Mouse (Mus musculus) heart, embryonic 15.5 days (tissue): ENCODE results near the gene Zfr. TPM values are rescaled to one million over a fixed set of nuclear protein-coding genes. Genes with fewer than 3 reads are reported as not detected.
"Not testable (repeated sequence)": the region's sequence is repeated elsewhere in the genome, so short reads cannot be mapped to it uniquely, and the experiment has no call there.

Source experiments
- ATAC-seq: fragments of 200-750 bp; cut with Nextera tagmentation; replicated peaks from 2 replicates; pipeline ENCODE4 v1.8.0; 2017; ENCODE audit warnings: low read depth, moderate TSS enrichment; ENCODE audit not compliant: insufficient number of reproducible peaks, insufficient read depth, low FRiP score
- H3K27ac ChIP-seq: fragments of 300-500 bp; sonication (generic); 2 replicates; pipeline ENCODE4 v1.5.1; 2015; ENCODE audit warnings: mild to moderate bottlenecking, inconsistent platforms
- H3K27me3 ChIP-seq: fragments of 300-500 bp; sonication (generic); 2 replicates; pipeline ENCODE4 v1.6.1; 2015; ENCODE audit warnings: inconsistent platforms
- H3K36me3 ChIP-seq: fragments of 300-500 bp; sonication (generic); 2 replicates; pipeline ENCODE4 v1.6.1; 2015; ENCODE audit warnings: mild to moderate bottlenecking, inconsistent platforms
- H3K4me1 ChIP-seq: fragments of 300-500 bp; sonication (generic); replicated peaks from 2 replicates; pipeline ENCODE4 v1.6.1; 2015; ENCODE audit warnings: inconsistent platforms
- H3K4me2 ChIP-seq: fragments of 300-500 bp; sonication (generic); 2 replicates; pipeline ENCODE4 v1.6.1; 2015; ENCODE audit warnings: inconsistent platforms, mild to moderate bottlenecking, moderate library complexity
- H3K4me3 ChIP-seq: fragments of 300-500 bp; sonication (generic); 2 replicates; pipeline ENCODE4 v1.5.1; 2015; ENCODE audit warnings: mild to moderate bottlenecking, inconsistent platforms
- H3K9ac ChIP-seq: fragments of 300-500 bp; sonication (generic); 2 replicates; pipeline ENCODE4 v1.6.1; 2015; ENCODE audit warnings: mild to moderate bottlenecking, inconsistent platforms
- H3K9me3 ChIP-seq: fragments of 300-500 bp; sonication (generic); replicated peaks from 2 replicates; pipeline ENCODE4 v1.6.1; 2016; ENCODE audit warnings: inconsistent platforms
- WGBS: fragments of 180-500 bp; shearing (Covaris S2); methylation state at CpG from one replicate; pipeline ENCODE4 v1.1.7; 2015; ENCODE audit warnings: mixed read lengths; 5-methylcytosine and 5-hydroxymethylcytosine counted together
- polyA plus RNA-seq: library from polyadenylated mRNA; unstranded; fragments of >200 nt; fragmentation: Nextera tagmentation; extraction: Ambion mirVana; gene quantifications from 2 replicates; pipeline ENCODE4 v1.2.1, GENCODE M21; 2015

Gene Zfr
- polyA plus RNA-seq, 1 experiment from 2014 or later = 79.7 TPM

DNA sequence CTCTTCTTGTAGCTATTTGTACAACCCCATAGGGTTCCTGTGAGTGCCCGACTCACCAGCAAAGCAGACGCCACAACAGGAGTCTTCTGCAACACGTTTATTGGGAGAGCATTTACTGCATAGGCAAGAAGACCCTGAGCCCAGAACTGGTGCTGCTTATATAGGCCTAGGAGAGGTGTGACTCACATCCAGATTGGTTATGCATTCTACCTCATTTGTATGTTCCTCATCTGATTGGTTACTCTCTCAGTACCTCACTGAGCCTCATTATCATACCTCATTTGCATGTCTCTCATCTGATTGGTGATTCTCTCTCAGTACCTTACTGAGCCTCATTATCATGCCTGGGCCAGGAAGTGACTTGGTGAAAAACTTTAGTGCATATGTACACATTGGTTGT is 8.7 kb upstream of the Zfr start:
- not testable (repeated sequence) for H3K27ac ChIP-seq, H3K36me3 ChIP-seq, H3K9me3 ChIP-seq, H3K27me3 ChIP-seq, H3K4me3 ChIP-seq, ATAC-seq, H3K4me2 ChIP-seq, H3K9ac ChIP-seq
- peaks cover 26% of the 10 kb centered on the region for H3K4me1 ChIP-seq
- WGBS = 75% methylated on average over 3 of the region's 3 CpGs

DNA sequence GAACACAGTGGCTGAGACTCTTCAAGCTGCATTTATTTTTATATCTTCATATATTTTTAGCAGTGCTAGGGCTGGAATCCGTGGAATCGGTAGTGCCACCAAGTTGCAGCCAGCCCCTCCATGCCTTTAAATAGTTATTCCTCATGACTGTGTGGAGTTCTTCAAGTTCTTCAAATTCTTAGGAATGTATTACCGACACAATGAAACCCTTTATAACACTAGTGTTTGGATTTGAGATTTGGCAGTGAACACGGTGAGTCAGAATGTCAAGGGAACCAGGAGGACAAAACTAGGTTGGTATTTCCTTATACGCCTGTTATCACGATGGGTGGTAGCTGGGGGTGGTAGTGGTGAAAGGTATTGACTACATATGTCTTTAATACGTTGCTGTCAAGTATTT is 6.4 kb upstream of the Zfr start:
- no peak overlapping the region for H3K9ac ChIP-seq
- no peaks in the 10 kb centered on the region for H3K27me3 ChIP-seq
- no peaks in the 10 kb centered on the region for H3K36me3 ChIP-seq
- H3K4me1 ChIP-seq = peaks cover 34% of the 10 kb centered on the region
- WGBS = 16% methylated on average over 7 of the region's 7 CpGs
- ATAC-seq = peak; percentile 49; the same call in 1 of the 2 replicates
- no peak overlapping the region for H3K4me3 ChIP-seq
- no peaks in the 10 kb centered on the region for H3K9me3 ChIP-seq
- H3K4me2 ChIP-seq = peak overlapping the region; percentile 33
- peak overlapping the region; percentile 89 for H3K27ac ChIP-seq

DNA sequence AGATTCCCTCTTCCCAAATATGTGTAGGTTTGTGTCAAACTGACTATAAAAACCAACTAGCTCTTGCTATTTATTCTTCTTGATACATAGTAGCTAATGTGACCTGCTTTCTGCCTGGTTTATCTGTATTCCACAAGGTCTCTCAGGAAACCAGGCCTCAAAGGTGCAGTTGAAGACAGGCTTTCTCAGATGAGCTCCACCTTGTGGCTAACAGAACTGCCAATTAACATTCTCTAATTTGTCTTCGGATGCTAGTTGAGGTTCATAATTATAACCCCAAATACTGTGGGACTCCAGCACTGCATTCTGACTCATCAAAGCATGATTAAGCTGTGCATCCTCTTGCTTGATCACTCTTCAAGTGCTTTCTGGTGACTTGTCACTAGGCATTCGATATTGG is 4.2 kb upstream of the Zfr start:
- peaks cover 41% of the 10 kb centered on the region for H3K4me1 ChIP-seq

DNA sequence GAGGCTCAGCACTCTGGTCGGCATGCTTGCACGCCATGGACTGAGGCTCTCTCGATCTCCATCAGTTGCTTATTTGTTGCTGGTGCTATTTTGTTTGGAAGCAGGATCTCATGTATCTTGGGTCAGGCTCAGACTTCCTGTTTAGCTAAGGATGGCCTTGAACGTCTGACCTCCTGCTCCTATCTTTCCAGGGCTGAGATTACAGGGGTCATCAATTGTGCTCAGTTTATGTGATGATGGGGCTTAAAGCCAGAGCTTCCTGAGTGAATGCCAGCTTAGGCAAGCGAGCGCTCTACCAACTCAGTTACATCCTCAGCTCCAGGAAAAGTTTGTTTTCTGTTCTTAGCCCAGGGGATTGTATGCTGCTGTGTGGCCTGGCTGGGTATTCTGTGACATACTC is 3.1 kb upstream of the Zfr start:
- Histone ChIP-seq H3K27me3 (no peaks in the 10 kb centered on the region), H3K9me3 (no peaks in the 10 kb centered on the region), H3K9ac (no peak overlapping the region), H3K4me2 (no peak overlapping the region), H3K36me3 (no peaks in the 10 kb centered on the region), H3K4me1 (peaks cover 37% of the 10 kb centered on the region), H3K4me3 (no peak overlapping the region), H3K27ac (no peak overlapping the region)
- ATAC-seq = no peak
- 53% methylated on average over 6 of the region's 6 CpGs for WGBS

More for the DNA sequence above, 4.2 kb upstream of the Zfr start:
- Histone ChIP-seq H3K4me3 (no peak overlapping the region), H3K9me3 (no peaks in the 10 kb centered on the region), H3K36me3 (no peaks in the 10 kb centered on the region), H3K9ac (no peak overlapping the region), H3K27ac (no peak overlapping the region), H3K27me3 (no peaks in the 10 kb centered on the region), H3K4me2 (no peak overlapping the region)
- no peak for ATAC-seq
- 69% methylated on average over 2 of the region's 2 CpGs for WGBS

DNA sequence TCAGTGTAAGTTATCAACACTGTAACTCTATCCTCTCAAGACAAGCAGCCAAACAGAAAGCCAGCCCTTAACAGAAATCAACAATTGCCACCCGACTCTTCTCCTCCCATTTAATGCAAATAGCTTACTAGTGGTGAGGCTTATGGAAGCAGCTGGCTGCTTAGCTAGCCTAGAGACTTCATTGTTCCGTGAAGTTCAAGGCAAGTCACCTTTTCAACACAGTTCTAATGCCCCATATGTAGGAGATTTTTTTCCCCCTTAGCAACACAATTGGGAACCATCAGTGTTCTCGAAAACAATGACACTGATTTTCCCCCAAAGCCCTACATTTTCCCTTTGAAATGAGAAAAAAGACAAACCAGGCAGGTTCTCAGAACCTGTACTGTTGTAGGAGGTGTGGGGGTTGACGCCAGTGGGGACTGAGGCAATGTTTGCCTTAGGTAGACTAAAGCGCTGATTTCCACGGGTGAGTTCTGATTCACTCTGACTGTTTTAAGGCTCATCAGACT is 1.9 kb upstream of the Zfr start:
- H3K9me3 ChIP-seq = no peaks in the 10 kb centered on the region
- H3K36me3 ChIP-seq = no peaks in the 10 kb centered on the region
- WGBS = 42% methylated on average over 6 of the region's 6 CpGs
- H3K4me3 ChIP-seq = no peak overlapping the region
- H3K4me1 ChIP-seq = peaks cover 35% of the 10 kb centered on the region
- no peaks in the 10 kb centered on the region for H3K27me3 ChIP-seq
- ATAC-seq = no peak
- H3K27ac ChIP-seq = no peak overlapping the region
- no peak overlapping the region for H3K9ac ChIP-seq
- H3K4me2 ChIP-seq = no peak overlapping the region

DNA sequence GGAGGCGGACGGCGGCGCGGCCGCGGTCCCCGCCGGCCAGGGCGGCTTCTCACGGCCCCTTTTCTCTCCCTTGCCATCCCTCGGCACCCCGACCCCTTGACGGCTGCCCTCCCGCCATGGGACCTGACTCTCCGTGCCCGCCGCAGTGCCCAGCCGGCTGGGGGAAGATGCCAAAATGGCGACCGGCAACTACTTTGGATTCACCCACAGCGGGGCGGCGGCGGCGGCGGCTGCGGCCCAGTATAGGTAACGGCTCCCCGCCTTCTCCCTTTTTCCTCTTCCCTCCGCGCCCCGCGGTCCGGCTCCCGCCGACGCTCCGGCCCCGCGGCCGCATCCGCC is 431 bp downstream of the Zfr start:
- H3K4me1 ChIP-seq = peaks cover 29% of the 10 kb centered on the region
- peak overlapping the region; percentile 93 for H3K4me3 ChIP-seq
- ATAC-seq = peak; percentile 12; the same call in 1 of the 2 replicates
- H3K36me3 ChIP-seq = no peaks in the 10 kb centered on the region; the same call in 1 of the 2 replicates
- peak overlapping the region; percentile 98 for H3K27ac ChIP-seq
- WGBS = 0% methylated on average over 16 of the region's 43 CpGs
- H3K9me3 ChIP-seq = no peaks in the 10 kb centered on the region
- H3K4me2 ChIP-seq = peak overlapping the region; percentile 82
- peak overlapping the region; percentile 91 for H3K9ac ChIP-seq
- H3K27me3 ChIP-seq = no peaks in the 10 kb centered on the region

DNA sequence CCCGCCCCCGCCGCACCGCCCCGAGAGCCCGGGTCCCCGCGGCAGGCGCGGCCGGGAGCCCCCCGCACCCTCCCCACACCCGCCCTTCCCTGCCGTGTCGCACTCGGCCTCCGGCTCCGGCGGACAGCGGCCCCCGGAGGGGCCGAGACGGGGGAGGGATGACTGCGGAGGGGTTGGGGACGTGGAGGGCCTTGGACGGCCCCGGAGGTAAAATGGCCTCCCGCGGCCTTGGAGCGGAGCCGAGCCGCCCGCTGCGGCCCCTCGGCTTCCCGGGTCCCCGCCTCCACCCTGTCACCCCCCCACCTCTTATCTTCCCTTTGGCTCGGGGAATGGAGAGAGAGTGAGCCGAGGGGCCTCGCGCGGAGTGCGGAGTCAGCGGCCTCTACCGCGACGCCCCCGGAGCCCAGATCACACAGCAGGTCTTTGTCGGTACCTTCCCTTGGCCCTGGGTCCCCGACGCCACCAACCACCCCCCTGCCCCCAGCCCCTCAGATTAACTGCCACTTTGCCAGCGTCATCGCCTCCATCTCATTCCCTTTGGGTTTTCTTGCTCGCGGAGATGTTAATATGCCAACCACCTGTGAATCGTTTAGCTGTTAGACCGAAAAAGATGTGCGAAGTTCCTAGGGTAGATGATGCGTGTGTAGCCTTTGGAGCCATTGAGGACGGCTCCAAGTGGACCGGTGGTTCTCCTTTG is 949 bp downstream of the Zfr start:
- Histone ChIP-seq H3K27ac (peak overlapping the region; percentile 98), H3K9ac (peak overlapping the region; percentile 91), H3K4me3 (peak overlapping the region; percentile 93), H3K4me2 (peak overlapping the region; percentile 82), H3K36me3 (no peaks in the 10 kb centered on the region; the same call in 1 of the 2 replicates), H3K9me3 (no peaks in the 10 kb centered on the region), H3K27me3 (no peaks in the 10 kb centered on the region), H3K4me1 (peaks cover 25% of the 10 kb centered on the region)
- WGBS = 0% methylated on average over 54 of the region's 61 CpGs
- peak; percentile 76 for ATAC-seq

DNA sequence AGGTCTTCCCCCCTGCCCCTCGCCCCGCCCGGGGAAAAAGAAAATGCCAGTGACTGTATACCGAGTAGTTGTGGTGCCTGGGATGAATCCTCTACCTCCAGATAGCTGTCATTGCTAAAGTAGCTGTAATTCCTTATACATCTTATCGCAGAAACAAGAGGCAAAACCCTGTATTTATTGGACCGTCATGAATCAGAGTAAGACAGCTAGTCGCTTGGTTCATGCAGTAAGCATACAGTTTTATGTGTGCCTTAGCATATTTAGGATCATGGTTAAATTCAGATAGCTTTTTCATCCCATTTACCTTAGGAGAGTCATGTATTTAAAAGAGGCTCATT is 1.5 kb downstream of the Zfr start:
- WGBS = 6% methylated on average over 7 of the region's 7 CpGs
- Histone ChIP-seq H3K27ac (peak overlapping the region; percentile 98), H3K9me3 (no peaks in the 10 kb centered on the region), H3K4me1 (peaks cover 21% of the 10 kb centered on the region), H3K4me3 (peak overlapping the region; percentile 93), H3K27me3 (no peaks in the 10 kb centered on the region), H3K36me3 (no peaks in the 10 kb centered on the region; the same call in 1 of the 2 replicates), H3K9ac (peak overlapping the region; percentile 91), H3K4me2 (peak overlapping the region; percentile 82)
- ATAC-seq = no peak

DNA sequence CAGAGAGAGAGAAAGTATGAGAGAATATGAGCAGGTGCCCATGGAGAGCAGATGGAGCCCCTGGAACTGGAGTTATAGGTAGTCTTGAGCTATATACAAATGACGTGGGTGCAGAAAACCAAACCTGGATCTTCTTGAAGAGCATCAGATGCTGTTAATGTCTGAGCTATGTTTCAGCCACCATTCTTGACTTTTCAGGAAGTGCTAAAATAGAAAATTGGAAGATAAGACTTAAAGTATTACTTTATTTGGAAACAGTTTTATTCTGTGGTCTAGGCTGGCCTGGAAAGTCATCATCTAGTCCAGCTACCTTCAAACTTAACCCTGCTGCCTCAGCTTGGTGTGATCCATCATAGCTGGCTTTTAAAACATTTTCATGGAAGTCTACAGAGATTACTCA is 7.3 kb downstream of the Zfr start:
- Histone ChIP-seq H3K4me1 (peaks cover 10% of the 10 kb centered on the region; the same call in 1 of the 2 replicates), H3K9me3 (no peaks in the 10 kb centered on the region), H3K27me3 (no peaks in the 10 kb centered on the region), H3K4me2 (no peak overlapping the region), H3K9ac (no peak overlapping the region), H3K36me3 (peaks cover 3% of the 10 kb centered on the region; the same call in 1 of the 2 replicates), H3K4me3 (no peak overlapping the region), H3K27ac (no peak overlapping the region)
- ATAC-seq = no peak
- 70% methylated on average over 1 of the region's 1 CpGs for WGBS

DNA sequence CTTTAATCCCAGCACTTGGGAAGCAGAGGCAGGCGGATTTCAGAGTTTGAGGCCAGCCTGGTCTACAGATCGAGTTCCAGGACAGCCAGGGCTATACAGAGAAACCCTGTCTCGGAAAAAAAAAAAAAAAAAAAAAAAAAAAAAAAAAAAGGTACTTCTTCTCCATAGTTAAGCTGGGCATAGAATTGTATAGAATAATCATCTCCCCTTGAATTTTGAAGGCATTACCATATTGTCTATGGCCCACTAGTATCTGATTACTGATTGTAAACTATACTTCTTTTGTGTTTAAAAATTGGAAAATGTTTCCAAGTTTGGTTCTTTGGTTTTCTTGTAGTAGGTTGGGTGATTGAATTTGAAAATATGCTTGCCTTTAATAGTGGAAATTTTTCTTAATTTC is 13.2 kb downstream of the Zfr start:
- H3K9ac ChIP-seq, H3K4me2 ChIP-seq, ATAC-seq, H3K27ac ChIP-seq, H3K4me3 ChIP-seq, H3K36me3 ChIP-seq, H3K9me3 ChIP-seq, H3K27me3 ChIP-seq: not testable (repeated sequence)
- 86% methylated on average over 3 of the region's 3 CpGs for WGBS
- peaks cover 19% of the 10 kb centered on the region for H3K4me1 ChIP-seq

DNA sequence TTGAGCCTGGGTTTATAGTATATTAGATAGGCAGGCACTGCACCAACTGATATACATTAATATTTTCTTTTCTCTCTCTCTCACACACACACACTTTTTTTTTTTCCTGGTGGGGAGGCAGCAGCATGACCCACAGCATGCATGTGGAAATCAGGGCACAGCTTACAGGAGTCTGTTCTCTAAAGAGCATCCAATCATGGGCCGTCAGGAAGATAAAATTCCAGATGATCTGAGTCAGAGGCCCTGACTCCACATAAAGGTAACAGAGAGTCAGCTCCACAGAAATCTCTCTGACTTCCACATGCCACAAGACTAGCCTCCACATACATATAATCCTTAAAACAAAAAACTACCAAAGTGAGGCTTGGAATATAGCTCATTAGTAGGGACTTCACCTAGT is 16.9 kb downstream of the Zfr start:
- WGBS = 19% methylated on average over 1 of the region's 1 CpGs
- ATAC-seq = no peak

DNA sequence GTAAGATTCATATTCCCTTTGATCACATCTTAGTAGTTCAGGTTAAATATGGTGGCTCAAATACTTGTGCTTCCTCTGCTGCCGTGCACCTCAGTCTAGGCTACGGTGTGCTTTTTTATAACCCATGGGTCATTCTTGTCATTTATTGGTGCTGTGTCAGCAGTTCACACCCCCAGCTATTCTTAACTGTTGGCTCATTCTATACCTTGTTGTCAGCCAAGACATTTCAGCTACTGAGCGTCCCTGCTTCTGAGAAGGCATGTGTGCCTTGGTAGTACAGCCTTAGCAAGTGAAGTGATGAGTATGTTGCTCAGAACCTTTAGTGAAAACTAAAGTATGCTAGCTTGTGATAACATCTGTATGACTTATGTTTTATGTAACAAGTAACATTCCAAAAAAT is 17.7 kb downstream of the Zfr start:
- WGBS = 24% methylated on average over 3 of the region's 3 CpGs

More for the DNA sequence above, 16.9 kb downstream of the Zfr start:
- no peak overlapping the region for H3K4me3 ChIP-seq
- peak overlapping the region; percentile 53; the same call in 1 of the 2 replicates for H3K27ac ChIP-seq
- peaks cover 19% of the 10 kb centered on the region for H3K4me1 ChIP-seq
- H3K9ac ChIP-seq = no peak overlapping the region
- peaks cover 19% of the 10 kb centered on the region for H3K36me3 ChIP-seq
- no peak overlapping the region for H3K4me2 ChIP-seq
- H3K27me3 ChIP-seq = no peaks in the 10 kb centered on the region
- no peaks in the 10 kb centered on the region for H3K9me3 ChIP-seq

More for the DNA sequence above, 17.7 kb downstream of the Zfr start:
- H3K9me3 ChIP-seq = no peaks in the 10 kb centered on the region
- H3K27ac ChIP-seq = no peak overlapping the region
- H3K36me3 ChIP-seq = peaks cover 22% of the 10 kb centered on the region
- no peak overlapping the region for H3K9ac ChIP-seq
- H3K4me1 ChIP-seq = peaks cover 19% of the 10 kb centered on the region
- H3K4me3 ChIP-seq = no peak overlapping the region
- no peaks in the 10 kb centered on the region for H3K27me3 ChIP-seq
- no peak for ATAC-seq
- H3K4me2 ChIP-seq = no peak overlapping the region
